Mouse (Mus musculus): ENCODE data around the gene Zfp36l3. TPM values are rescaled to one million over a fixed set of nuclear protein-coding genes. Genes with fewer than 3 reads are reported as not detected.
"Not testable (repeated sequence)": the region's sequence is repeated elsewhere in the genome, so short reads cannot be mapped to it uniquely, and the experiment has no call there.

Gene Zfp36l3
- not detected in 2 replicates for polyA plus RNA-seq (2015; fragmentation: Nextera tagmentation; extraction: Ambion mirVana)

- Histone ChIP-seq H3K4me3 (ENCODE audit: low read length) (no peak within 1 kb of the TSS), H3K27ac (ENCODE audit: low read length) (no peak within 1 kb of the TSS), H3K9me3 (ENCODE audit: control insufficient read depth, low read length) (no peaks in the 10 kb centered on the region), H3K9ac (ENCODE audit: low read length) (no peak within 1 kb of the TSS), H3K4me1 (replicated peaks; ENCODE audit: control insufficient read depth, insufficient read depth, low read length) (no peaks in the 10 kb centered on the region), H3K27me3 (ENCODE audit: control insufficient read depth, insufficient read depth, low read depth, low read length) (no peaks in the 10 kb centered on the region), H3K4me2 (ENCODE audit: low read depth, low read length) (no peak within 1 kb of the TSS), H3K36me3 (ENCODE audit: control insufficient read depth, insufficient read depth, low read length) (no peaks in the 10 kb centered on the region)
- no peak for ATAC-seq (ENCODE audit: low read depth)
- 87% methylated on average over 12 of the region's 12 CpGs for WGBS
Observed at GRCm38 (mm10) chrX:53776276-53776675, at the start of gene Zfp36l3. Zfp36l3 (minus strand) TSS chrX:53776394.

DNA sequence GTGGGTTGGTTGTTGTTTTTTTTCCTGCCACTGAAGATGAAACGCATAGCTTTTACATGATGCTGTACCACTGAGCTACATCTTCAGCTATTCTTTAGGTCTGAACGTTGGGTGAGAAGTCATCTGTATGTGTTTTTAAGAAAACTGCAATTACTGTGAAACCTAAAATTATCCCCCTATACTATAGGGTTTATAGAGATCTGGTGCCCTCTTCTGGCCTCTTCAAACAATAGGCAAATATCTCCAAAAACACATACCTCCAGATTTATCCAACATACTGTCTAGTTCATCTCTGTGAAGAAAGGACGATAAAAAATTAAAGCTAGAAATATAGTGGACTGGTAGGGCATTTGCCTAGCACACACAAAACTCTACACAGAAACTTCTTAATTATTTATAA is 22.9 kb upstream of the Zfp36l3 start:
- H3K9me3 ChIP-seq (ENCODE audit: control insufficient read depth, low read length): no peaks in the 10 kb centered on the region
- H3K27me3 ChIP-seq (ENCODE audit: control insufficient read depth, insufficient read depth, low read depth, low read length): no peaks in the 10 kb centered on the region
- no peaks in the 10 kb centered on the region for H3K4me1 ChIP-seq (replicated peaks; ENCODE audit: control insufficient read depth, insufficient read depth, low read length)
- no peak overlapping the region for H3K27ac ChIP-seq (ENCODE audit: low read length)
- H3K36me3 ChIP-seq (ENCODE audit: control insufficient read depth, insufficient read depth, low read length): no peaks in the 10 kb centered on the region
- 32% methylated on average over 3 of the region's 3 CpGs for WGBS
- no peak for ATAC-seq (ENCODE audit: low read depth)
- H3K4me3 ChIP-seq (ENCODE audit: low read length): no peak overlapping the region
- H3K9ac ChIP-seq (ENCODE audit: low read length): no peak overlapping the region
- H3K4me2 ChIP-seq (ENCODE audit: low read depth, low read length): no peak overlapping the region

DNA sequence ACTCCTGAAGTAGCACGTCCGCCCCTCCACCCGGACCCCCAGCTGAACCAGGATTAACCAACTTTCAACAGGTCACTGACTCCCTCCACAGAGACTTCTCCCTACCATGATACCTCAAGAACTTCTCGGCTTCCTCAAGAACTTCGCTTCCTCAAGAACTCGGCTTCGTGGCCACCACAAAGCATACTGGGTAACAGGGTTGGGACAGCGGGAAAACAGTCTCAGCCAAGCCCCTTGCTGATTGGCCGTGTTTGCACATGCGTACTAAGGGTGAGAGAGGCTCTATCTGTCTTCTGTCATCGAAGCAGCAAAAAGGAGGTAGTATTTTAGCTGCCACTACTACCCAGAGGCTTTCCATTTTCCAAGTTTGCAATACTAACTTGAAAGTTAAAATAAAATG is 21.3 kb upstream of the Zfp36l3 start, which contains the start of gene Xlr:
Xlr (minus strand) TSS at position 188 of the 400 bp plus-strand sequence.
- H3K27me3 ChIP-seq (ENCODE audit: control insufficient read depth, insufficient read depth, low read depth, low read length); H3K4me1 ChIP-seq (replicated peaks; ENCODE audit: control insufficient read depth, insufficient read depth, low read length); H3K4me2 ChIP-seq (ENCODE audit: low read depth, low read length); H3K27ac ChIP-seq (ENCODE audit: low read length); H3K9me3 ChIP-seq (ENCODE audit: control insufficient read depth, low read length); ATAC-seq (ENCODE audit: low read depth); H3K9ac ChIP-seq (ENCODE audit: low read length); H3K4me3 ChIP-seq (ENCODE audit: low read length); H3K36me3 ChIP-seq (ENCODE audit: control insufficient read depth, insufficient read depth, low read length): not testable (repeated sequence)
- 77% methylated on average over 11 of the region's 11 CpGs for WGBS

GRCm38 (mm10) chrX:53757736-53758135 is 18.5 kb downstream of the Zfp36l3 start, which contains the start of gene 1700013H16Rik:
1700013H16Rik (minus strand) TSS chrX:53757831.
- Histone ChIP-seq H3K4me1 (replicated peaks; ENCODE audit: control insufficient read depth, insufficient read depth, low read length) (no peaks in the 10 kb centered on the region), H3K27me3 (ENCODE audit: control insufficient read depth, insufficient read depth, low read depth, low read length) (no peaks in the 10 kb centered on the region), H3K36me3 (ENCODE audit: control insufficient read depth, insufficient read depth, low read length) (no peaks in the 10 kb centered on the region), H3K9ac (ENCODE audit: low read length) (no peak within 1 kb of the TSS), H3K4me2 (ENCODE audit: low read depth, low read length) (no peak within 1 kb of the TSS), H3K9me3 (ENCODE audit: control insufficient read depth, low read length) (no peaks in the 10 kb centered on the region; the same call in none of the 2 replicates), H3K27ac (ENCODE audit: low read length) (no peak within 1 kb of the TSS), H3K4me3 (ENCODE audit: low read length) (no peak within 1 kb of the TSS)
- 89% methylated on average over 16 of the region's 16 CpGs for WGBS
- ATAC-seq (ENCODE audit: low read depth): no peak

DNA sequence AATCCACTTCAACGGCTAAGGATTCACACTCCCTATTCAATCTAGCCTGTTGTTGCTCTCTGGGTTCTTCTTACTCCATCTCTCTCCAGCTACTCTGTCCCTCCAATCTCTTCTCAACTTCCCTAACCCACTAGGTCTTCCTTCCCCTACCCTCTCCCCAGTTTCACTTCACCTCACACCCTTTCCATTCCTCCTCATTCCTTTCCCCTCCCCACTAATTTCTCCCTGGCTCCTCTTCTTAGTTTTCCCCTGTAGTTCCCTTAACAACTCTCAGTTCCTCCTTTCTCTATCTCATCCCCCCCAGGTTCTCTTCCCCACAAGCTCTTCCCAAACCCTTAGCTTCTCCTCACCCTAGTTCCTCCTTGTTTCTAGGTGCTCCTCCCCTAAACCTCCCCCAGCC is 23.3 kb downstream of the Zfp36l3 start:
- H3K4me2 ChIP-seq (ENCODE audit: low read depth, low read length): no peak overlapping the region
- no peaks in the 10 kb centered on the region for H3K36me3 ChIP-seq (ENCODE audit: control insufficient read depth, insufficient read depth, low read length)
- H3K9ac ChIP-seq (ENCODE audit: low read length): no peak overlapping the region
- 88% methylated on average over 1 of the region's 1 CpGs for WGBS
- H3K27me3 ChIP-seq (ENCODE audit: control insufficient read depth, insufficient read depth, low read depth, low read length): no peaks in the 10 kb centered on the region
- H3K9me3 ChIP-seq (ENCODE audit: control insufficient read depth, low read length): no peaks in the 10 kb centered on the region; the same call in none of the 2 replicates
- no peak overlapping the region for H3K4me3 ChIP-seq (ENCODE audit: low read length)
- no peak overlapping the region for H3K27ac ChIP-seq (ENCODE audit: low read length)
- no peak for ATAC-seq (ENCODE audit: low read depth)
- H3K4me1 ChIP-seq (replicated peaks; ENCODE audit: control insufficient read depth, insufficient read depth, low read length): no peaks in the 10 kb centered on the region

- H3K36me3 ChIP-seq (ENCODE audit: control insufficient read depth, insufficient read depth, low read length): no peaks in the 10 kb centered on the region
- no peak for ATAC-seq (ENCODE audit: low read depth)
- no peak overlapping the region for H3K27ac ChIP-seq (ENCODE audit: low read length)
- no peak overlapping the region for H3K4me2 ChIP-seq (ENCODE audit: low read depth, low read length)
- H3K4me1 ChIP-seq (replicated peaks; ENCODE audit: control insufficient read depth, insufficient read depth, low read length): no peaks in the 10 kb centered on the region
- H3K9me3 ChIP-seq (ENCODE audit: control insufficient read depth, low read length): no peaks in the 10 kb centered on the region
- no peak overlapping the region for H3K9ac ChIP-seq (ENCODE audit: low read length)
- H3K4me3 ChIP-seq (ENCODE audit: low read length): no peak overlapping the region
- WGBS: 86% methylated on average over 2 of the region's 2 CpGs
- no peaks in the 10 kb centered on the region for H3K27me3 ChIP-seq (ENCODE audit: control insufficient read depth, insufficient read depth, low read depth, low read length)
Observed at GRCm38 (mm10) chrX:53728967-53729366, 47.2 kb downstream of the Zfp36l3 start.

- no peaks in the 10 kb centered on the region for H3K27me3 ChIP-seq (ENCODE audit: control insufficient read depth, insufficient read depth, low read depth, low read length)
- no peak within 1 kb of the TSS for H3K9ac ChIP-seq (ENCODE audit: low read length)
- H3K27ac ChIP-seq (ENCODE audit: low read length): no peak within 1 kb of the TSS
- H3K9me3 ChIP-seq (ENCODE audit: control insufficient read depth, low read length): no peaks in the 10 kb centered on the region
- H3K4me3 ChIP-seq (ENCODE audit: low read length): no peak within 1 kb of the TSS
- H3K36me3 ChIP-seq (ENCODE audit: control insufficient read depth, insufficient read depth, low read length): no peaks in the 10 kb centered on the region
- H3K4me1 ChIP-seq (replicated peaks; ENCODE audit: control insufficient read depth, insufficient read depth, low read length): no peaks in the 10 kb centered on the region
- no peak within 1 kb of the TSS for H3K4me2 ChIP-seq (ENCODE audit: low read depth, low read length)
- ATAC-seq (ENCODE audit: low read depth): no peak
- 80% methylated on average over 11 of the region's 11 CpGs for WGBS
Observed at GRCm38 (mm10) chrX:53724596-53724995, 51.6 kb downstream of the Zfp36l3 start, which contains the start of gene 4930502E18Rik. 4930502E18Rik (plus strand) TSS chrX:53724826.

Other genes starting within 250 kb of the Zfp36l3 start
- 37.7 and 38.0 TPM in 2 replicates for gene Rtl8c, start 168.4 kb downstream of the Zfp36l3 start, polyA plus RNA-seq (2015; fragmentation: Nextera tagmentation; extraction: Ambion mirVana)
- not detected in 2 replicates for gene Gm14597, start 167.4 kb downstream of the Zfp36l3 start, polyA plus RNA-seq (2015; fragmentation: Nextera tagmentation; extraction: Ambion mirVana)
- 91.9 and 93.6 TPM in 2 replicates for gene Rtl8a, start 132.7 kb downstream of the Zfp36l3 start, polyA plus RNA-seq (2015; fragmentation: Nextera tagmentation; extraction: Ambion mirVana)
- 73.3 and 75.5 TPM in 2 replicates for gene Rtl8b, start 106.0 kb downstream of the Zfp36l3 start, polyA plus RNA-seq (2015; fragmentation: Nextera tagmentation; extraction: Ambion mirVana)
- not detected in 2 replicates for gene 4930502E18Rik, start 51.6 kb downstream of the Zfp36l3 start, polyA plus RNA-seq (2015; fragmentation: Nextera tagmentation; extraction: Ambion mirVana)
- not detected in 2 replicates for gene 1700013H16Rik, start 18.6 kb downstream of the Zfp36l3 start, polyA plus RNA-seq (2015; fragmentation: Nextera tagmentation; extraction: Ambion mirVana)
- 1.5 and 1.6 TPM in 2 replicates for gene Xlr, start 21.3 kb upstream of the Zfp36l3 start, polyA plus RNA-seq (2015; fragmentation: Nextera tagmentation; extraction: Ambion mirVana)

Measured in lung, embryonic 16.5 days (tissue).